Mouse (Mus musculus): ENCODE measurements at regions not wholly inside any gene's neighbourhood (a gene's known extent, or its start where the extent isn't known, plus 50 kb on each side); places are given as distances from the start of the nearest gene placed in this dataset.

DNA sequence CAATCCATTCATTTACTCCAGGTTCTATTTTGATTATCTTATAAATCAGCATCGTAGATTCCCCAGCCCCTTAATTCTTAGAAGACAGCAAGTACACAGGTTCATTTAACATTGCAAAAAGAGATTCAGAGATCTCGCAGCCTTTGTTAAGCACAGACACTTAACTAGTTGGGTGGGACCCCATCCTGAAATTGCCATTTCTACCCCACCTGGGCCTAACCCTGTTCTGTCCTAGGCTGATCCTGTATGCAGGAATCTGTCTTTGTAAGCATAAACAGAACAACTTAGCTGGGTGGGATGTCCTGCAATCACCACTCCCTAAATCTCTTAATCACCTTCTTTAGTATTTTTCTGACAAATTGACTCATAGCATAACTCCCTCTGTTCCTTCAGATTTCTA, 462.8 kb upstream of the Arrdc3 start:
- no peak for DNase-seq

Measured in retina, postnatal 1 day (tissue).